Mouse (Mus musculus) heart, adult 2 months (tissue): Measurements from ENCODE around the gene Cst3. TPM values are rescaled to one million over a fixed set of nuclear protein-coding genes. Genes with fewer than 3 reads are reported as not detected.

Experiments
- DNase-seq, 2 experiments: peaks; one replicate each; pipeline ENCODE4 v3.0.0; 2021
- H3K27ac ChIP-seq: fragments of 200-600 bp; 2 replicates; pipeline ENCODE4 v1.8.1; 2022
- H3K27me3 ChIP-seq: fragments of 200-500 bp; 2 replicates; pipeline ENCODE4 v1.6.1; 2012; ENCODE audit warnings: mild to moderate bottlenecking, low read length, inconsistent platforms, mixed read lengths; ENCODE audit not compliant: control insufficient read depth, insufficient read depth
- H3K36me3 ChIP-seq: fragments of 200-500 bp; 2 replicates; pipeline ENCODE4 v1.6.1; 2012; ENCODE audit warnings: low read length, inconsistent platforms; ENCODE audit not compliant: control insufficient read depth, insufficient read depth
- H3K4me1 ChIP-seq: fragments of 200-500 bp; 2 replicates; pipeline ENCODE4 v1.6.1; 2011; ENCODE audit warnings: low read length; ENCODE audit not compliant: control insufficient read depth, insufficient read depth
- H3K4me3 ChIP-seq: fragments of 200-600 bp; 2 replicates; pipeline ENCODE4 v1.8.1; 2022
- H3K79me2 ChIP-seq: fragments of 200-500 bp; replicated peaks from 2 replicates; pipeline ENCODE4 v1.6.1; 2012; ENCODE audit warnings: mild to moderate bottlenecking, inconsistent platforms, low read length, moderate library complexity, mixed read lengths; ENCODE audit not compliant: control insufficient read depth, insufficient read depth
- H3K9ac ChIP-seq: fragments of 200-500 bp; 2 replicates; pipeline ENCODE4 v1.6.1; 2012; ENCODE audit warnings: low read depth, mild to moderate bottlenecking, control low read depth, inconsistent platforms, low read length, mixed read lengths
- CTCF ChIP-seq: fragments of 200-600 bp; IDR thresholded peaks from 2 replicates; pipeline ENCODE4 v1.8.1; 2022; ENCODE audit warnings: antibody characterized with exemption, mild to moderate bottlenecking, moderate library complexity
- EP300 ChIP-seq: fragments of 200-500 bp; IDR thresholded peaks from 2 replicates; pipeline ENCODE4 v1.6.1; 2011; ENCODE audit warnings: low read depth, low read length, control low read depth; ENCODE audit not compliant: insufficient read depth
- POLR2A ChIP-seq: fragments of 200-500 bp; IDR thresholded peaks from 2 replicates; pipeline ENCODE4 v1.6.1; 2011; ENCODE audit warnings: mild to moderate bottlenecking, low read depth, low read length, control low read depth; ENCODE audit not compliant: insufficient read depth
- WGBS: fragments of 180-500 bp; shearing (Covaris S2); methylation state at CpG from one replicate; pipeline ENCODE4 v1.1.7; 2018; 5-methylcytosine and 5-hydroxymethylcytosine counted together
- intact Hi-C: fragments of 180-260 bp; cut with DNase I; formaldehyde crosslinking; loops from one replicate; pipeline ENCODE4 v1.15.1; 2025
- polyA plus RNA-seq: library from polyadenylated mRNA; depleted of rRNA; stranded (reverse); fragments of >200 nt; gene quantifications from 2 replicates; pipeline ENCODE4 v1.2.3, GENCODE M21; 2012
- total RNA-seq, 2 experiments: library from RNA; stranded (reverse); gene quantifications; 2 replicates each; pipeline ENCODE4 v1.2.3; 2021

Gene Cst3
- total and polyA plus RNA-seq, 3 experiments, result 956 to 1,635 (median 1,050) TPM

GRCm38 (mm10) chr2:148877016-148877770 is 1.7 kb upstream of the Cst3 start:
- WGBS, result 12% methylated on average over 3 of the region's 3 CpGs
- Histone ChIP-seq H3K27ac (peak overlapping the region; percentile 94), H3K36me3 (peaks cover 47% of the 10 kb centered on the region), H3K4me3 (no peak overlapping the region), H3K4me1 (peaks cover 32% of the 10 kb centered on the region), H3K27me3 (no peaks in the 10 kb centered on the region), H3K79me2 (peaks cover 8% of the 10 kb centered on the region), H3K9ac (no peak overlapping the region; the same call in 1 of the 2 replicates)
- intact Hi-C loops, result loop anchor here (5.0 to 10.0 kb wide), 2 partner anchors 195 to 472 kb away; partner anchors contain the start of genes Gzf1 and Thbd
- DNase-seq, result peak; percentile 67 to 79
- TF ChIP-seq EP300 (0 out of 2 replicates have a peak, but pooled peaks have one; percentile 21), POLR2A (no peak)

DNA sequence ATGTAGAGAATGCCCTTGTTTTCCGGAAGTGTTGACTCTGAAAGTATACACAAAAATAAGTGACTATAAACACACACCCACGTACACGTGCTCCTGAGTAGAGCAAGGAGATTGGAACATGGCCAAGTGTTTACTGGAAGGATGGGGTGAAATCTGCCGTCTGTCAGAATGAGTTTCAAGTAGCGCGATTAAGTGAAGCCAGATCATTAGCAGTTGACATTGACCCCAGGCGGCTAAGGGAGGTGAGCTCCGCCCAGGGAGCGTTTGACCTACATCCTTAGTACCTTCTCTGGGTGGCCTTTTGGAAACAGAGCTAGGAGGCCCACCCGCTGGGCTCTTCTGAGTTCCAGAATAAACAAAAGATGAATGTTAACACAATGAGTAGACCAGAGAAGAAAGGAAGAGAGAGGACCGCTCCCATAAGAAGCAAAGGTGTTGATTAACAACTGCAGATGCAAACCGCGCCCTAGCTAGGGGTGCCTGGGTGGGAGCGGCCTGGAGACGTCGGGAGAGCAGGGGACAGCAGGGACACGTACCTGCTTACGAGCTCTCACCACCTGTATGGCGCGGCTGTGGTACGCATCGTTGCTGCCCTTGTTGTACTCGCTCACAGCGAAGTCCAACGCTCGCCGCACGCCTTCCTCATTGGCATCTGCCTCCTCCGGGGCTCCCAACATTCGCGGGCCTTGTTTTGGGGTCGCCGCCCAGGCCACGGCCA is 716 bp downstream of the Cst3 start:
- WGBS, result under 1% methylated on average over 34 of the region's 34 CpGs
- Histone ChIP-seq H3K79me2 (peaks cover 8% of the 10 kb centered on the region), H3K9ac (peak overlapping the region; percentile 99), H3K27ac (peak overlapping the region; percentile 99), H3K4me1 (peaks cover 30% of the 10 kb centered on the region), H3K4me3 (peak overlapping the region; percentile 85), H3K27me3 (no peaks in the 10 kb centered on the region), H3K36me3 (peaks cover 41% of the 10 kb centered on the region)
- DNase-seq, result peak in 1 of 2 experiments; percentile 47
- intact Hi-C loops, result loop anchor here (1.0 to 10.0 kb wide), 4 partner anchors 23 to 470 kb away; partner anchors contain the start of genes Gzf1 and Thbd
- TF ChIP-seq EP300, result no peak
- TF ChIP-seq CTCF, result no peak

- peaks cover 40% of the 10 kb centered on the region for H3K36me3 ChIP-seq
- intact Hi-C loops, result loop anchor here (1.0 to 10.0 kb wide), 3 partner anchors 23 to 469 kb away; partner anchors contain the start of gene Thbd
- H3K79me2 ChIP-seq, result peaks cover 8% of the 10 kb centered on the region
- peak overlapping the region; percentile 85 for H3K4me3 ChIP-seq
- H3K4me1 ChIP-seq, result peaks cover 27% of the 10 kb centered on the region
- WGBS, result 2% methylated on average over 3 of the region's 3 CpGs
- no peaks in the 10 kb centered on the region for H3K27me3 ChIP-seq
- no peak for DNase-seq
- peak overlapping the region; percentile 99 for H3K27ac ChIP-seq
- TF ChIP-seq EP300 (no peak), CTCF (no peak), POLR2A (no peak)
- H3K9ac ChIP-seq, result peak overlapping the region; percentile 99
Measured at GRCm38 (mm10) chr2:148874224-148874616, 1.3 kb downstream of the Cst3 start.

DNA sequence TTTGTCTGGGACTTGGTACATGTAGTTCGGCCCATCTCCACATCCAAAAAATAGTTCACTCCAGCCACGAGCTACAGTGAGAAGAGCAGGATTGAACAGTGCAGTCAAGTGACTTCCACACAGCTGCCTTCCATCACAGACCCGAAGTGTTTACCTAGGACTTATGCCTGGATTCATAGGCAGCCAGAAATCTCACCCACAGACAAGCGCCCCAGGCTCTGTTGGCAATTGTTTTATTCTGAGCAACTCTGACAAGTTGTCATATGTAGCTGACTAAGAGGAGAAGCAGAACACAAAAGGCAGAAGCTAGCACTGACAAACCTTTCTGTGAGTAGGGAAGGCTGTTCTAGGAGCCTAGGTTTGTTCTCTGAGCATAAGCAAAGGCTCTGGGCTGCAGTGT is 2.6 kb downstream of the Cst3 start:
- peak overlapping the region; percentile 99 for H3K9ac ChIP-seq
- TF ChIP-seq EP300, result no peak
- 0 out of 2 replicates have a peak, but pooled peaks have one; percentile 6 for TF ChIP-seq POLR2A
- no peaks in the 10 kb centered on the region for H3K27me3 ChIP-seq
- H3K4me3 ChIP-seq, result peak overlapping the region; percentile 85
- peaks cover 28% of the 10 kb centered on the region for H3K36me3 ChIP-seq
- H3K27ac ChIP-seq, result peak overlapping the region; percentile 99
- DNase-seq, result peak in 1 of 2 experiments; percentile 42
- peaks cover 20% of the 10 kb centered on the region for H3K4me1 ChIP-seq
- intact Hi-C loops, result loop anchor here (10.0 kb wide), 1 partner anchor 468 kb away; the partner anchor contains the start of gene Thbd
- 22% methylated on average over 4 of the region's 4 CpGs for WGBS
- peaks cover 8% of the 10 kb centered on the region for H3K79me2 ChIP-seq

DNA sequence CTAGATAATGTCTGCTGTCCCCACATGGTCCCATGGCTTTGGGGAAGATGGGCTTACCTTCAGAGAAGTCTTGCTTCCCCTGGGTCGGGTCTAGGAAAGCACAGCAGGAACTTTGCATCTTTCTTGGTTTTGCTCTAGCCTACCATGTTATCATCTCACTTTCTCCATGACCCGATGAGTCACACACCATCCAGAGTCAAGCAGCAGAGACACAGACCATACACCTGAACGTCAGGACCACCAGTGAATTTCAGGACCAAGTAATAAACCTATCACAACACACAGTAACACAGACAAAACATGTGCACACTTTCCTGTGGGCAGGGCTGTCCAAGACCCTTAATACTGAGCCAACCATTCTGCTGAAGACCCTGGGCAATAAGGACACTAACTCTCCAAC is 5.0 kb downstream of the Cst3 start:
- DNase-seq, result no peak
- H3K4me3 ChIP-seq, result no peak overlapping the region
- TF ChIP-seq POLR2A (0 out of 2 replicates have a peak, but pooled peaks have one; percentile 22), CTCF (no peak), EP300 (0 out of 2 replicates have a peak, but pooled peaks have one; percentile 11)
- no peak overlapping the region for H3K9ac ChIP-seq
- no peaks in the 10 kb centered on the region for H3K27me3 ChIP-seq
- H3K36me3 ChIP-seq, result peaks cover 15% of the 10 kb centered on the region
- H3K4me1 ChIP-seq, result peaks cover 6% of the 10 kb centered on the region
- no peak overlapping the region for H3K27ac ChIP-seq
- WGBS, result 80% methylated on average over 3 of the region's 3 CpGs
- H3K79me2 ChIP-seq, result peaks cover 8% of the 10 kb centered on the region
- intact Hi-C loops, result loop anchor here (10.0 kb wide), 1 partner anchor 466 kb away; the partner anchor contains the start of gene Thbd

- Histone ChIP-seq H3K27me3 (no peaks in the 10 kb centered on the region), H3K79me2 (peaks cover 2% of the 10 kb centered on the region; the same call in 1 of the 2 replicates), H3K27ac (no peak overlapping the region), H3K9ac (no peak overlapping the region), H3K4me1 (peaks cover 10% of the 10 kb centered on the region), H3K36me3 (peaks cover 15% of the 10 kb centered on the region), H3K4me3 (no peak overlapping the region)
- DNase-seq, result no peak
- TF ChIP-seq POLR2A, result no peak
- no peak for TF ChIP-seq EP300
- TF ChIP-seq CTCF, result no peak
- 41% methylated on average over 1 of the region's 1 CpGs for WGBS
- intact Hi-C loops, result no loop called here
Measured at GRCm38 (mm10) chr2:148868959-148869358, 6.5 kb downstream of the Cst3 start.
